Mouse (Mus musculus): ENCODE measurements around the gene Clspn.

DNA sequence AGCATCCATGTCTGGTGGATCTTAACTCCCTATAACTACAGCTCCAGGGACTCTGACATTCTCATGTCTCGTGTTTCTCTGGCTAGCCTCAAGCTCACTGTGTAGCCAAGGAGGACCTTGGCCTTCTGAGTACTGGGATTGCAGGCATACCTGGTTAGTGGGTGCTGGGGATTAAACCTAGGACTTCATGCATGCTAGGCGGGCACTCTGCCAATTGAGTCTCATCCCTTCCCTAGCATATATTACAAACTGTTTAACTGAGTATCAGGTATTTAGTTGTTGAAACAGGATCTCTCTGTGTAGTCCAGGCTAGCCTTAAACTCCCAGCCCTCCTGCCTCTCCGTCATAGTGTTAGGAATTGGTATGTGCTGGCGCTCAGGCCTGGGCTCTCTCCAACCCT lies 10.5 kb downstream of the Clspn start:
- TF ChIP-seq CTCF (IDR thresholded peaks at IDR 0.05; ENCODE audit: insufficient read depth, low read length): no peak
- no peak for TF ChIP-seq POLR2A (IDR thresholded peaks at IDR 0.05; ENCODE audit: borderline replicate concordance, extremely low read depth, low read depth, low read length)
